Mouse (Mus musculus) G1E (cell line): ENCODE data around the gene Tinagl1.

ENCODE experiments used
- CTCF ChIP-seq: IDR thresholded peaks from 2 replicates; pipeline ENCODE4 v1.5.1; 2012; ENCODE audit warnings: low read depth, low read length, inconsistent platforms, mixed read lengths
- GATA1 ChIP-seq: IDR thresholded peaks from 2 replicates; pipeline ENCODE4 v1.6.1; 2012; ENCODE audit warnings: borderline replicate concordance, low read length, inconsistent platforms, mixed read lengths
- GATA2 ChIP-seq: IDR thresholded peaks from 2 replicates; pipeline ENCODE4 v1.6.1; 2012; ENCODE audit warnings: low read depth, low read length, inconsistent platforms, borderline replicate concordance
- POLR2AphosphoS5 ChIP-seq: IDR thresholded peaks from 2 replicates; pipeline ENCODE4 v1.6.1; 2012; ENCODE audit warnings: low read depth, low read length, inconsistent platforms; ENCODE audit not compliant: insufficient replicate concordance
- TAL1 ChIP-seq: conservative IDR thresholded peaks from 2 replicates; pipeline ENCODE4 v1.6.1; 2012; ENCODE audit warnings: low read depth, low read length, inconsistent platforms, mixed read lengths

DNA sequence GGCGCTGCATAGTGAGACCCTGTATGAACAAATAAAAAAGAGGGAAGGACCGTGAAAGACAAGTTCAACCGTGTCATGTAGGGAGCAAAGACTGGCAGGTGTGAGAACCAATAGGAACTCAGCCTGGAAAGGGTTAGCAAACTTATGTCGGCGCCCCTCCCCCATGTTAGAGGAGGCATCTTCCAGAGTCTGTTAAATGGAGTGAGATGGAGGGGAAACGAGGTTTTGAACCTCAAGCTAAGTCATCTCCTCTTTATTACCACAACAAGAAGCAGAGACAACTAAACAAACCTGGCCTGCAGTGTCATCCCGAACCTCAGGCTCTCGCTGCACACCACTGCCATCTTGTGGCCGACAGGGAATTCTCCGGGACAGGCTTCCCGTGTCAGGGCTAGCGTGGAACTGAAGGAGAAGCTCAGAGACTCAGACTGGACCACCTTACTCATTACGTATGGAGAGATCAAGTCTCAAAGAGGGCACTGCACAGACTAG, 13.9 kb upstream of the Tinagl1 start:
- TF ChIP-seq CTCF, result peak; percentile 77
- no peak for TF ChIP-seq GATA2
- TF ChIP-seq TAL1, result no peak
- no peak for TF ChIP-seq POLR2AphosphoS5
- TF ChIP-seq GATA1, result no peak
